Mouse (Mus musculus): Measurements from ENCODE around the gene Hist1h2bj. TPM values are rescaled to one million over a fixed set of nuclear protein-coding genes. Genes with fewer than 3 reads are reported as not detected.
"Not testable (repeated sequence)": the region's sequence is repeated elsewhere in the genome, so short reads cannot be mapped to it uniquely, and the experiment has no call there.

The Hist1h2bj gene
- polyA plus RNA-seq, 1 experiment from 2014 or later, result 1.4 TPM

DNA sequence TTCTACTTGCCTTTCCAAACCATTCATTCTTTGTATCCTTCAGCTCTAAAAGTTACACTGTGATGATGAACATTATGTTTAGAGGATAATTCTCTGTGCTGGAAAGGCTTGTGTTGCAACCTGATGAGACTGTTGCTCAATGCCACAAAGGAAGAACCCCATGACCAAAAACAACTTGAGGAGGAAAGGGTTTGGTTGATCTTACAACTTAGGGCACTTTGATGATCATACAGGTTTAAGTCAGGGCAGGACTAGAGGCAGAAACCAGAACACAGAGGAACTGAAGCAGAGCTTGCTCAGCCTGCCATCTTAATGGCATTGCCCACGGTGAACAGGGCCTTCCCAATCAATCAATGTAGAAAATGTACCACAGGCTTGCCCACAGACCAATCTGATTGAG, 18.4 kb downstream of the Hist1h2bj start:
- no peak overlapping the region for H3K9ac ChIP-seq (replicated peaks; ENCODE audit: low read depth, low read length)
- WGBS, result 85% methylated on average over 1 of the region's 1 CpGs
- H3K4me1 ChIP-seq (ENCODE audit: control insufficient read depth, insufficient read depth, low read length), result no peaks in the 10 kb centered on the region
- no peak for ATAC-seq (ENCODE audit: low read depth)
- H3K4me2 ChIP-seq (ENCODE audit: low read depth, low read length), result no peak overlapping the region
- H3K27ac ChIP-seq (ENCODE audit: low read depth, low read length), result no peak overlapping the region
- no peaks in the 10 kb centered on the region for H3K9me3 ChIP-seq (ENCODE audit: control insufficient read depth, low read length)
- H3K36me3 ChIP-seq (ENCODE audit: control insufficient read depth, insufficient read depth, low read length), result no peaks in the 10 kb centered on the region
- no peaks in the 10 kb centered on the region for H3K27me3 ChIP-seq (ENCODE audit: control insufficient read depth, insufficient read depth, low read length)
- H3K4me3 ChIP-seq (ENCODE audit: low read depth, low read length), result no peak overlapping the region

GRCm38 (mm10) chr13:22063468-22063867, 20.5 kb downstream of the Hist1h2bj start:
- H3K27me3 ChIP-seq (ENCODE audit: control insufficient read depth, insufficient read depth, low read length), result no peaks in the 10 kb centered on the region
- ATAC-seq (ENCODE audit: low read depth), result no peak
- H3K9ac ChIP-seq (replicated peaks; ENCODE audit: low read depth, low read length), result no peak overlapping the region
- no peaks in the 10 kb centered on the region for H3K4me1 ChIP-seq (ENCODE audit: control insufficient read depth, insufficient read depth, low read length)
- H3K4me2 ChIP-seq (ENCODE audit: low read depth, low read length), result no peak overlapping the region
- no peak overlapping the region for H3K27ac ChIP-seq (ENCODE audit: low read depth, low read length)
- WGBS, result 69% methylated on average over 1 of the region's 1 CpGs
- no peak overlapping the region for H3K4me3 ChIP-seq (ENCODE audit: low read depth, low read length)
- H3K9me3 ChIP-seq (ENCODE audit: control insufficient read depth, low read length), result no peaks in the 10 kb centered on the region
- no peaks in the 10 kb centered on the region for H3K36me3 ChIP-seq (ENCODE audit: control insufficient read depth, insufficient read depth, low read length)

GRCm38 (mm10) chr13:22084140-22084539, 41.1 kb downstream of the Hist1h2bj start, which contains the start of gene Vmn1r188:
Gene Vmn1r188, plus strand, starts transcription at chr13:22084440.
- not testable (repeated sequence) for H3K4me2 ChIP-seq (ENCODE audit: low read depth, low read length); H3K9ac ChIP-seq (replicated peaks; ENCODE audit: low read depth, low read length); H3K4me3 ChIP-seq (ENCODE audit: low read depth, low read length); ATAC-seq (ENCODE audit: low read depth); H3K9me3 ChIP-seq (ENCODE audit: control insufficient read depth, low read length); H3K27ac ChIP-seq (ENCODE audit: low read depth, low read length); H3K4me1 ChIP-seq (ENCODE audit: control insufficient read depth, insufficient read depth, low read length); H3K36me3 ChIP-seq (ENCODE audit: control insufficient read depth, insufficient read depth, low read length); H3K27me3 ChIP-seq (ENCODE audit: control insufficient read depth, insufficient read depth, low read length)
- 88% methylated on average over 1 of the region's 1 CpGs for WGBS

Small RNA genes within 50 kb of the gene (microRNA-seq; reads per million reads assigned to microRNA genes)
- gene Gm26300, result not detected
- not detected for gene Gm44390
- gene Gm44486, result not detected

Other genes with a start within 250 kb of the Hist1h2bj start
- gene Hist1h2bq, start 233.0 kb upstream of the Hist1h2bj start, polyA plus RNA-seq (2014; fragmentation: Nextera tagmentation; extraction: Ambion mirVana), result 2.4 and 4.5 TPM in 2 replicates
- not detected in 2 replicates for gene Hist1h2ao, start 232.7 kb upstream of the Hist1h2bj start, polyA plus RNA-seq (2014; fragmentation: Nextera tagmentation; extraction: Ambion mirVana)
- 1.5 TPM in 1 of 2 replicates, not detected in the other for gene Hist1h4m, start 231.5 kb upstream of the Hist1h2bj start, polyA plus RNA-seq (2014; fragmentation: Nextera tagmentation; extraction: Ambion mirVana)
- 4.7 and 7.3 TPM in 2 replicates for gene Hist1h4n, start 211.0 kb upstream of the Hist1h2bj start, polyA plus RNA-seq (2014; fragmentation: Nextera tagmentation; extraction: Ambion mirVana)
- gene Hist1h2ap, start 209.7 kb upstream of the Hist1h2bj start, polyA plus RNA-seq (2014; fragmentation: Nextera tagmentation; extraction: Ambion mirVana), result 268 and 373 TPM in 2 replicates
- gene Hist1h2br, start 209.5 kb upstream of the Hist1h2bj start, polyA plus RNA-seq (2014; fragmentation: Nextera tagmentation; extraction: Ambion mirVana), result 2.4 and 4.8 TPM in 2 replicates
- 16.4 and 17.1 TPM in 2 replicates for gene Zfp184, start 98.1 kb upstream of the Hist1h2bj start, polyA plus RNA-seq (2014; fragmentation: Nextera tagmentation; extraction: Ambion mirVana)
- gene Pom121l2, start 62.0 kb upstream of the Hist1h2bj start, polyA plus RNA-seq (2014; fragmentation: Nextera tagmentation; extraction: Ambion mirVana), result not detected in 2 replicates
- not detected in 2 replicates for gene Prss16, start 33.5 kb upstream of the Hist1h2bj start, polyA plus RNA-seq (2014; fragmentation: Nextera tagmentation; extraction: Ambion mirVana)
- gene Hist1h2ah, start 7.6 kb upstream of the Hist1h2bj start, polyA plus RNA-seq (2014; fragmentation: Nextera tagmentation; extraction: Ambion mirVana), result not detected in 2 replicates
- gene Hist1h2bk, start 7.3 kb upstream of the Hist1h2bj start, polyA plus RNA-seq (2014; fragmentation: Nextera tagmentation; extraction: Ambion mirVana), result 0.98 TPM in 1 of 2 replicates, not detected in the other
- gene Hist1h4i, start 1.9 kb upstream of the Hist1h2bj start, polyA plus RNA-seq (2014; fragmentation: Nextera tagmentation; extraction: Ambion mirVana), result 5.7 and 5.8 TPM in 2 replicates
- 2.9 and 3.8 TPM in 2 replicates for gene Hist1h2ag, start 270 bp upstream of the Hist1h2bj start, polyA plus RNA-seq (2014; fragmentation: Nextera tagmentation; extraction: Ambion mirVana)
- not detected in 2 replicates for gene Vmn1r188, start 41.2 kb downstream of the Hist1h2bj start, polyA plus RNA-seq (2014; fragmentation: Nextera tagmentation; extraction: Ambion mirVana)
- not detected in 2 replicates for gene Vmn1r189, start 62.6 kb downstream of the Hist1h2bj start, polyA plus RNA-seq (2014; fragmentation: Nextera tagmentation; extraction: Ambion mirVana)
- not detected in 2 replicates for gene Vmn1r191, start 140.8 kb downstream of the Hist1h2bj start, polyA plus RNA-seq (2014; fragmentation: Nextera tagmentation; extraction: Ambion mirVana)
- not detected in 2 replicates for gene Vmn1r192, start 147.9 kb downstream of the Hist1h2bj start, polyA plus RNA-seq (2014; fragmentation: Nextera tagmentation; extraction: Ambion mirVana)
- 0.15 TPM in 1 of 2 replicates, not detected in the other for gene Vmn1r193, start 179.9 kb downstream of the Hist1h2bj start, polyA plus RNA-seq (2014; fragmentation: Nextera tagmentation; extraction: Ambion mirVana)
- gene Vmn1r194, start 201.0 kb downstream of the Hist1h2bj start, polyA plus RNA-seq (2014; fragmentation: Nextera tagmentation; extraction: Ambion mirVana), result not detected in 2 replicates
- not detected in 2 replicates for gene Vmn1r195, start 227.3 kb downstream of the Hist1h2bj start, polyA plus RNA-seq (2014; fragmentation: Nextera tagmentation; extraction: Ambion mirVana)
- gene Vmn1r196, start 246.7 kb downstream of the Hist1h2bj start, polyA plus RNA-seq (2014; fragmentation: Nextera tagmentation; extraction: Ambion mirVana), result not detected in 2 replicates

Measured in neural tube, embryonic 14.5 days (tissue).